Mouse (Mus musculus): ENCODE results near the gene Fbln5. TPM values are rescaled to one million over a fixed set of nuclear protein-coding genes. Genes with fewer than 3 reads are reported as not detected.

The Fbln5 gene
- total and polyA plus RNA-seq, 2 experiments, result 3.6 to 4.8 TPM

- no peak overlapping the region for H3K27ac ChIP-seq (replicated peaks; ENCODE audit: insufficient read depth, low read depth, low read length)
- no peak overlapping the region for H3K4me3 ChIP-seq (ENCODE audit: insufficient read depth, low read depth, low read length)
- no peaks in the 10 kb centered on the region for H3K79me2 ChIP-seq (ENCODE audit: control insufficient read depth, insufficient read depth, low read length)
- TF ChIP-seq CTCF (IDR thresholded peaks at IDR 0.05; ENCODE audit: low read depth, low read length) (no peak), POLR2A (IDR thresholded peaks at IDR 0.05; ENCODE audit: extremely low read depth, insufficient read depth, low read length) (no peak)
- 85% methylated on average over 3 of the region's 3 CpGs for WGBS
- no peak for DNase-seq (ENCODE audit: extremely low read depth, low read depth, low spot score)
- H3K9ac ChIP-seq (ENCODE audit: low read depth, low read length), result no peak overlapping the region
- H3K27me3 ChIP-seq (ENCODE audit: control insufficient read depth, insufficient read depth, low read length), result no peaks in the 10 kb centered on the region
- no peaks in the 10 kb centered on the region for H3K36me3 ChIP-seq (ENCODE audit: control insufficient read depth, insufficient read depth, low read length)
- peaks cover 7% of the 10 kb centered on the region for H3K4me1 ChIP-seq (ENCODE audit: control insufficient read depth, insufficient read depth, low read length)
These were observed 16.4 kb downstream of the Fbln5 start for GRCm38 (mm10) chr12:101802445-101802844.

DNA sequence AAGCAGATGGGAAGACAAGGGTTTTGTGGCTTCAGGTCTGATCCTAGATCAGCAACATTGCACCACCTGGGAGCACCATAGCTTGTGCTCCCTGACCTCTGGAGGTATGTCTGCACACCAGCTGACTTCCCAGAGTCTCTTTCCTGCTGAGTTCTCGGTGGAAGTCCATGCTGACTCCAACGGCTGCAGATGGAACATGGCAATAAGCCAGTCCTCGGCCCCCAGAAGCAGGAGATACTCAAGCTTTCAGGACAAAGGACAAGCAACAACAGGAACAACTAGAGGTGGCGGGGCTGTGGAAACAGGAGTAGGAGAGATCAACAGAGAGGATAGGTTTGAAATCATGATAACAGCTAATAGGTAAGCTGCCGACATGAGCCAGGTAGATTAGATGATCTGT lies 17.1 kb downstream of the Fbln5 start:
- TF ChIP-seq POLR2A (IDR thresholded peaks at IDR 0.05; ENCODE audit: extremely low read depth, insufficient read depth, low read length) (no peak), CTCF (IDR thresholded peaks at IDR 0.05; ENCODE audit: low read depth, low read length) (no peak)
- H3K36me3 ChIP-seq (ENCODE audit: control insufficient read depth, insufficient read depth, low read length), result no peaks in the 10 kb centered on the region
- no peak overlapping the region for H3K9ac ChIP-seq (ENCODE audit: low read depth, low read length)
- no peak for DNase-seq (ENCODE audit: extremely low read depth, low read depth, low spot score)
- WGBS, result 77% methylated on average over 5 of the region's 5 CpGs
- H3K79me2 ChIP-seq (ENCODE audit: control insufficient read depth, insufficient read depth, low read length), result no peaks in the 10 kb centered on the region
- H3K4me3 ChIP-seq (ENCODE audit: insufficient read depth, low read depth, low read length), result no peak overlapping the region
- no peaks in the 10 kb centered on the region for H3K27me3 ChIP-seq (ENCODE audit: control insufficient read depth, insufficient read depth, low read length)
- peaks cover 7% of the 10 kb centered on the region for H3K4me1 ChIP-seq (ENCODE audit: control insufficient read depth, insufficient read depth, low read length)
- no peak overlapping the region for H3K27ac ChIP-seq (replicated peaks; ENCODE audit: insufficient read depth, low read depth, low read length)

GRCm38 (mm10) chr12:101801051-101801450 lies 17.8 kb downstream of the Fbln5 start:
- Histone ChIP-seq H3K79me2 (ENCODE audit: control insufficient read depth, insufficient read depth, low read length) (no peaks in the 10 kb centered on the region), H3K4me3 (ENCODE audit: insufficient read depth, low read depth, low read length) (no peak overlapping the region), H3K27me3 (ENCODE audit: control insufficient read depth, insufficient read depth, low read length) (no peaks in the 10 kb centered on the region), H3K4me1 (ENCODE audit: control insufficient read depth, insufficient read depth, low read length) (peaks cover 7% of the 10 kb centered on the region), H3K27ac (replicated peaks; ENCODE audit: insufficient read depth, low read depth, low read length) (no peak overlapping the region), H3K36me3 (ENCODE audit: control insufficient read depth, insufficient read depth, low read length) (no peaks in the 10 kb centered on the region), H3K9ac (ENCODE audit: low read depth, low read length) (no peak overlapping the region)
- 17% methylated on average over 3 of the region's 3 CpGs for WGBS
- TF ChIP-seq POLR2A (IDR thresholded peaks at IDR 0.05; ENCODE audit: extremely low read depth, insufficient read depth, low read length), result no peak
- no peak for TF ChIP-seq CTCF (IDR thresholded peaks at IDR 0.05; ENCODE audit: low read depth, low read length)
- DNase-seq (ENCODE audit: extremely low read depth, low read depth, low spot score), result peak; percentile 91

DNA sequence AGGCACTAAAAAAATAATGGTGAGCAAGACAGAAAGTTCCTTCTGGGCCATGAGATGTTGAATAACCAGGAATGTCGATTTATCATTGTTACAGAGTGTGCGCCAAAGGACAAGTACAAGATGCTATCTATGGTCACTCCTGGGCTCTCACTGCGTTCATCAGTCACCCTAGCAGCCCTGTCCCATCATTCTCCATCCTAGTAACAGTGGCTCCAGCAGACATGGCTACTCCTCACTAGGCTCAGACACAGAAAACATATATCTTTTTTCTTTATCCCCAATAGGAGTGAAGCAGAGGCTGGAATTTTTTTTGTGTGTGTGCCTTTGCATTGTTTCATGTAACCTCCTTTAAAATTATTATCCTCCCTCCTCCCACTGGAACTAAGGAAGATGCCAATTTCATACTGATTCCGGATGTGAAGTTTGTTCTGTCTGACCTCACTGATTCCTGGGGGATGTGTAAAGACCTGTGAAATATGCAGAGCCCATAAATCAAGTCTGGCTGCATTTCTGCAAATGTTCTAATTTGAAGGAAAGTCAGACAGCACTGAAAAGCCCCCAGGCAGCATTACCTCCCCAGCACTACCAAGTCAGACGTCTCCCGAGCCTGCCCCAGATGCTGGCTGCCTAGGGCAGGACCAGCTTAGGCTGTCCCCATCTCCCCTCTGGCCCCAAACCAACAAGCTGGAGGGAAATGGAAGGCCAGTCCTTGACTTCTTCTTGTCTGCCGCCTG lies 20.5 kb downstream of the Fbln5 start:
- DNase-seq (ENCODE audit: extremely low read depth, low read depth, low spot score), result no peak
- H3K79me2 ChIP-seq (ENCODE audit: control insufficient read depth, insufficient read depth, low read length), result no peaks in the 10 kb centered on the region
- peaks cover 7% of the 10 kb centered on the region for H3K4me1 ChIP-seq (ENCODE audit: control insufficient read depth, insufficient read depth, low read length)
- WGBS, result 79% methylated on average over 7 of the region's 7 CpGs
- no peak for TF ChIP-seq POLR2A (IDR thresholded peaks at IDR 0.05; ENCODE audit: extremely low read depth, insufficient read depth, low read length)
- TF ChIP-seq CTCF (IDR thresholded peaks at IDR 0.05; ENCODE audit: low read depth, low read length), result no peak
- H3K4me3 ChIP-seq (ENCODE audit: insufficient read depth, low read depth, low read length), result no peak overlapping the region
- H3K9ac ChIP-seq (ENCODE audit: low read depth, low read length), result no peak overlapping the region
- no peak overlapping the region for H3K27ac ChIP-seq (replicated peaks; ENCODE audit: insufficient read depth, low read depth, low read length)
- no peaks in the 10 kb centered on the region for H3K27me3 ChIP-seq (ENCODE audit: control insufficient read depth, insufficient read depth, low read length)
- no peaks in the 10 kb centered on the region for H3K36me3 ChIP-seq (ENCODE audit: control insufficient read depth, insufficient read depth, low read length)

DNA sequence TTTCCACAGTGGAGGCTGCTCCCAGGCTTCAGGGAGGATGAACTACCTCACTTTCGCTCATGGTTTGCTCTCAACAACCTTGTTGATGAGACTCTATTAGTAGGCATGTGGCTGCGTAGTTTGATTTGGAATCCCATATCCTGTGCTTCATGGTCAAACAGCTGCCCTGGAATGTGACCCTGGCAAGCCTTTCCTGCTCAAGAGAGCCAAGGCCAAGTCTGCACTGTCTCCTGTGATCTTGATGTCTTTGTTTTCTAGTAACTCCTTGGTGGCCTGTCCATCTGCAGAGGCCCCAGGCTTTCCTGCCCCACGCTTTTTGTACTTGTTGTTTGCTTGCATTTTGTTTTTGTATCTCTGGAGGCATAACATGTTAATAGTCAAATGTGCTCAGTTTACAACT lies 24.4 kb downstream of the Fbln5 start:
- 79% methylated on average over 3 of the region's 3 CpGs for WGBS
- no peak overlapping the region for H3K27ac ChIP-seq (replicated peaks; ENCODE audit: insufficient read depth, low read depth, low read length)
- DNase-seq (ENCODE audit: extremely low read depth, low read depth, low spot score), result peak; percentile 19

DNA sequence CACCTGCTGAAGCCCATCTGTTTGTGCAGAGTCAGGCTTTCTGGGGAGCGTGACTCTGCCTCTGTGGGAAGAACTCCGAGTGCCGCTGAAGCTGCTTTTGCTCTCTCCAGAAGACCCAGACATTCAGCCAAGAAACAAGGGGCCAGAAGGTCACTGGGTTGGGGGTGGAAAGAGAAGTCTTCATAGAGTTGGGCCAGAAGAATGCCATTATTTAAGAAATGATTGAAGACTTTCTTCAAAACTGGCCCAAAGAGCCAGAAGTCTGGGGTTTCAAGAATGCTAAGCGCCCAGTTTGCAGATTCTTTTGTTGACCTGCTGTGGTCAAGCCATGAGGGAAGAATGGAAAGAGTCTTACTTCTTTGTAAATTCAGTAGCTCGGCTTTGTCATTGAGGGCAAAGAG lies 25.6 kb downstream of the Fbln5 start:
- no peak overlapping the region for H3K4me3 ChIP-seq (ENCODE audit: insufficient read depth, low read depth, low read length)
- H3K79me2 ChIP-seq (ENCODE audit: control insufficient read depth, insufficient read depth, low read length), result no peaks in the 10 kb centered on the region
- no peak overlapping the region for H3K9ac ChIP-seq (ENCODE audit: low read depth, low read length)
- H3K36me3 ChIP-seq (ENCODE audit: control insufficient read depth, insufficient read depth, low read length), result no peaks in the 10 kb centered on the region
- H3K27me3 ChIP-seq (ENCODE audit: control insufficient read depth, insufficient read depth, low read length), result no peaks in the 10 kb centered on the region
- TF ChIP-seq CTCF (IDR thresholded peaks at IDR 0.05; ENCODE audit: low read depth, low read length) (no peak), POLR2A (IDR thresholded peaks at IDR 0.05; ENCODE audit: extremely low read depth, insufficient read depth, low read length) (no peak)
- no peak for DNase-seq (ENCODE audit: extremely low read depth, low read depth, low spot score)
- H3K4me1 ChIP-seq (ENCODE audit: control insufficient read depth, insufficient read depth, low read length), result no peaks in the 10 kb centered on the region
- no peak overlapping the region for H3K27ac ChIP-seq (replicated peaks; ENCODE audit: insufficient read depth, low read depth, low read length)
- 87% methylated on average over 5 of the region's 5 CpGs for WGBS

More for the DNA sequence above, 24.4 kb downstream of the Fbln5 start:
- H3K36me3 ChIP-seq (ENCODE audit: control insufficient read depth, insufficient read depth, low read length), result no peaks in the 10 kb centered on the region
- no peak overlapping the region for H3K9ac ChIP-seq (ENCODE audit: low read depth, low read length)
- H3K79me2 ChIP-seq (ENCODE audit: control insufficient read depth, insufficient read depth, low read length), result no peaks in the 10 kb centered on the region
- H3K27me3 ChIP-seq (ENCODE audit: control insufficient read depth, insufficient read depth, low read length), result no peaks in the 10 kb centered on the region
- no peaks in the 10 kb centered on the region for H3K4me1 ChIP-seq (ENCODE audit: control insufficient read depth, insufficient read depth, low read length)
- H3K4me3 ChIP-seq (ENCODE audit: insufficient read depth, low read depth, low read length), result no peak overlapping the region
- no peak for TF ChIP-seq POLR2A (IDR thresholded peaks at IDR 0.05; ENCODE audit: extremely low read depth, insufficient read depth, low read length)
- TF ChIP-seq CTCF (IDR thresholded peaks at IDR 0.05; ENCODE audit: low read depth, low read length), result no peak
